Mouse (Mus musculus) erythroblast, embryonic 14.5 days (primary cell): ENCODE results near the gene Aqp1. TPM values are rescaled to one million over a fixed set of nuclear protein-coding genes. Genes with fewer than 3 reads are reported as not detected.

Source experiments
- H3K27me3 ChIP-seq: 2 replicates; pipeline ENCODE4 v1.6.1; 2012; ENCODE audit warnings: inconsistent platforms; ENCODE audit not compliant: control insufficient read depth
- H3K36me3 ChIP-seq: 2 replicates; pipeline ENCODE4 v1.6.1; 2012; ENCODE audit warnings: mild to moderate bottlenecking, inconsistent platforms; ENCODE audit not compliant: control insufficient read depth
- H3K4me1 ChIP-seq: 2 replicates; pipeline ENCODE4 v1.6.1; 2012; ENCODE audit warnings: inconsistent platforms; ENCODE audit not compliant: control insufficient read depth
- H3K4me3 ChIP-seq: replicated peaks from 2 replicates; pipeline ENCODE3; 2012; ENCODE audit warnings: moderate library complexity, mild to moderate bottlenecking, inconsistent platforms
- H3K9me3 ChIP-seq: 2 replicates; pipeline ENCODE4 v1.6.1; 2012; ENCODE audit warnings: low read length, inconsistent platforms, mixed read lengths; ENCODE audit not compliant: control insufficient read depth
- GATA1 ChIP-seq: IDR thresholded peaks from 2 replicates; pipeline ENCODE4 v1.6.1; 2012; ENCODE audit warnings: low read length, inconsistent platforms, mixed read lengths
- TAL1 ChIP-seq: IDR thresholded peaks from 3 replicates; pipeline ENCODE4 v1.6.1; 2012; ENCODE audit warnings: low read length, inconsistent platforms, mixed read lengths
- polyA plus RNA-seq: library from polyadenylated mRNA; stranded (reverse); fragments of >175 nt; gene quantifications from 2 replicates; pipeline ENCODE4 v1.2.3, GENCODE M21; 2012

The Aqp1 gene
- polyA plus RNA-seq, 1 experiment = 7.5 TPM

GRCm38 (mm10) chr6:55342328-55342727 lies 6.1 kb downstream of the Aqp1 start:
- Histone ChIP-seq H3K4me3 (peak overlapping the region; percentile 69), H3K4me1 (peaks cover 99% of the 10 kb centered on the region), H3K9me3 (no peaks in the 10 kb centered on the region), H3K36me3 (peaks cover 95% of the 10 kb centered on the region), H3K27me3 (no peaks in the 10 kb centered on the region)
- TF ChIP-seq GATA1 (no peak), TAL1 (no peak)

DNA sequence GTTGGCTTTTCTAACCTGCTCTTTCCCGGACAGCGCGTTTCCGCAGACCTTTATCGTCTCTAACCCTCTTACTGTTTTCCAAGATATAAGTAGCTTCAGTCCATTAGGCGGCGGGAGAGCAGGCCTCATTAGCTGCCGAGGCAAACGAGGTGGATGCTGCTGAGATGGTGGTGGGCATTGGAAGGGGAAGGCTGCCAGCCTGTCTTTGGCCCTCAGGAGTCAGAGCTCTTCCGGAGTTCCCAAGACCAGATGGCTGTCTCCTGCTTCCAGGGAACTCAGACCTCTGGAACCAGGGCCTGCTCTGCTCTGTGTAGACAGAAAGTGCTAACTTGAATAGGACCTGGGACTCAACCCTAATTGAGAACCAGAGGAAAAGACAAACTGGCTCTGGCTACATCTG lies 7.2 kb downstream of the Aqp1 start:
- H3K27me3 ChIP-seq = no peaks in the 10 kb centered on the region
- H3K36me3 ChIP-seq = peaks cover 97% of the 10 kb centered on the region
- peaks cover 99% of the 10 kb centered on the region for H3K4me1 ChIP-seq
- TF ChIP-seq TAL1 (no peak), GATA1 (no peak)
- H3K4me3 ChIP-seq = no peak overlapping the region
- H3K9me3 ChIP-seq = no peaks in the 10 kb centered on the region

DNA sequence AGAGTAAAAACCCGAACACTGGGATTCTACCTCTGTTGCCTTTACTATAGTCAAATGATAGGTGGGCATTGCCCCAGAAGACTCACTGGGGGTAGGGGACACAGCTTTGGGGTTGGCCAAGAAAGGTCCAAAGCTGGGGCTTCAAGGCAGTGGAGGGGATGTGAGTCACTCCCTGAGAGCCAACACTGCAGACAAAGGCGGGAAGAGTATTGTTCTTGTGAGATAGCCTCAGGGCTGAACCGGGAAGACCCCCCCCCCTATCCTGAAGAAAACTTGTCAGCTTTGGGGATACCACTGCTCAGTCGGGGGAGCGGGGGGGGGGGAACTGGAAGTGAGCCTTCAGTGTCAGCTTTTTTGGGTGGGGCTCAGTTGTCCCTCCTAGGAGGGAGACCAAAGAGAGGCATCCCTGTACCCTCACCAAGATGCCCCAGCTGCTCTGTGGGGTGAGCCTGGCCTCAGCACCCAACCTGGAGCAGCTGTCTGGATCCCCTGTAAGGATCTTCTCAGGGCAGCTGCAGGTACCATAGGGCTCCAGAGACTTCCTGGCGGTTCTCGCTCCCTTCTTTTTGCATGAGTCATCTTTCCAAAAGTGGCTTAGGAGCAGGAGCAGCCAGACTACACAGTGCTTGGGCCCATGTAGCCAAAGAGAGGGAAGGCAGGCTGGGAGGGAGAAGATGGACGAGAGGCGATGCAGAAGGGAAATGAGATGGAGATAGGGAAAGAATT lies 8.2 kb downstream of the Aqp1 start:
- peaks cover 97% of the 10 kb centered on the region for H3K36me3 ChIP-seq
- TF ChIP-seq TAL1 (no peak), GATA1 (no peak)
- H3K4me3 ChIP-seq = no peak overlapping the region
- H3K27me3 ChIP-seq = no peaks in the 10 kb centered on the region
- no peaks in the 10 kb centered on the region for H3K9me3 ChIP-seq
- H3K4me1 ChIP-seq = peaks cover 99% of the 10 kb centered on the region

- TF ChIP-seq GATA1 = no peak
- no peak for TF ChIP-seq TAL1
- Histone ChIP-seq H3K9me3 (peaks cover 3% of the 10 kb centered on the region; the same call in 1 of the 2 replicates), H3K27me3 (no peaks in the 10 kb centered on the region), H3K4me1 (peaks cover 95% of the 10 kb centered on the region), H3K4me3 (no peak overlapping the region), H3K36me3 (peaks cover 95% of the 10 kb centered on the region)
Measured at GRCm38 (mm10) chr6:55345264-55345663, 9.0 kb downstream of the Aqp1 start.

DNA sequence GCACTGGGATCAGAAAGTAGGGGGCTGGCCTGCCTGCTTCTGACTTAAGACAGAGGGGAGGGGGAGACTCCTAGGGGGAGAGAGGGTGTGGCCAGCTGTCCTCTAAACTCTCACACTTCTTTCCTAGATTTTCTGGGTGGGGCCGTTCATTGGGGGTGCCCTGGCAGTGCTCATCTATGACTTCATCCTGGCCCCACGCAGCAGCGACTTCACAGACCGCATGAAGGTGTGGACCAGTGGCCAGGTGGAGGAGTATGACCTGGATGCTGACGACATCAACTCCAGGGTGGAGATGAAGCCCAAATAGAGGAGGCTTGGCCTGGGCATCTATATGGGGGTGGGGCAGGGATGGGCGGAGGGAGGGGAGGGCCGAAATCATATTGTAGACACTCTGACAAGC lies 10.3 kb downstream of the Aqp1 start:
- H3K27me3 ChIP-seq = no peaks in the 10 kb centered on the region
- H3K4me1 ChIP-seq = peaks cover 82% of the 10 kb centered on the region
- peaks cover 83% of the 10 kb centered on the region for H3K36me3 ChIP-seq
- H3K4me3 ChIP-seq = no peak overlapping the region
- H3K9me3 ChIP-seq = peaks cover 3% of the 10 kb centered on the region; the same call in 1 of the 2 replicates
- TF ChIP-seq GATA1 (no peak), TAL1 (no peak)

GRCm38 (mm10) chr6:55347711-55348571 lies 11.7 kb downstream of the Aqp1 start:
- H3K9me3 ChIP-seq = peaks cover 3% of the 10 kb centered on the region; the same call in 1 of the 2 replicates
- H3K4me1 ChIP-seq = peaks cover 68% of the 10 kb centered on the region
- peaks cover 71% of the 10 kb centered on the region for H3K36me3 ChIP-seq
- H3K4me3 ChIP-seq = no peak overlapping the region
- H3K27me3 ChIP-seq = no peaks in the 10 kb centered on the region
- no peak for TF ChIP-seq GATA1
- 0 out of 3 replicates have a peak, but pooled peaks have one; percentile 10 for TF ChIP-seq TAL1

GRCm38 (mm10) chr6:55349231-55349630 lies 13.0 kb downstream of the Aqp1 start:
- peaks cover 3% of the 10 kb centered on the region; the same call in 1 of the 2 replicates for H3K9me3 ChIP-seq
- H3K27me3 ChIP-seq = no peaks in the 10 kb centered on the region
- peaks cover 56% of the 10 kb centered on the region for H3K4me1 ChIP-seq
- H3K36me3 ChIP-seq = peaks cover 58% of the 10 kb centered on the region
- no peak overlapping the region for H3K4me3 ChIP-seq
- TF ChIP-seq TAL1 (no peak), GATA1 (no peak)

GRCm38 (mm10) chr6:55350383-55350952 lies 14.2 kb downstream of the Aqp1 start:
- H3K36me3 ChIP-seq = peaks cover 45% of the 10 kb centered on the region
- no peaks in the 10 kb centered on the region for H3K27me3 ChIP-seq
- H3K9me3 ChIP-seq = peaks cover 3% of the 10 kb centered on the region; the same call in 1 of the 2 replicates
- no peak for TF ChIP-seq TAL1
- peaks cover 55% of the 10 kb centered on the region for H3K4me1 ChIP-seq
- no peak overlapping the region for H3K4me3 ChIP-seq

GRCm38 (mm10) chr6:55351712-55352111 lies 15.5 kb downstream of the Aqp1 start:
- TF ChIP-seq GATA1 (no peak), TAL1 (no peak)
- H3K36me3 ChIP-seq = peaks cover 33% of the 10 kb centered on the region
- peaks cover 55% of the 10 kb centered on the region for H3K4me1 ChIP-seq
- H3K27me3 ChIP-seq = no peaks in the 10 kb centered on the region
- H3K4me3 ChIP-seq = no peak overlapping the region
- H3K9me3 ChIP-seq = peaks cover 3% of the 10 kb centered on the region; the same call in 1 of the 2 replicates
